Mouse (Mus musculus): Measurements from ENCODE around the gene Ugcg. TPM values are rescaled to one million over a fixed set of nuclear protein-coding genes. Genes with fewer than 3 reads are reported as not detected.

Gene Ugcg
- 18.1 and 19.7 TPM in 2 replicates for polyA plus RNA-seq (2015; fragmentation: Nextera tagmentation; extraction: Ambion mirVana)

GRCm38 (mm10) chr4:59188802-59189545 is at the start of gene Ugcg:
Gene Ugcg, plus strand, starts transcription at chr4:59189257.

Other genes with a start within 250 kb of the Ugcg start
- 2.3 and 2.5 TPM in 2 replicates for gene Zkscan16, start 245.6 kb upstream of the Ugcg start, polyA plus RNA-seq (2015; fragmentation: Nextera tagmentation; extraction: Ambion mirVana)
- gene Ptgr1, start 202.1 kb upstream of the Ugcg start, polyA plus RNA-seq (2015; fragmentation: Nextera tagmentation; extraction: Ambion mirVana) = 5.1 and 5.5 TPM in 2 replicates
- 8.5 and 13.0 TPM in 2 replicates for gene Dnajc25, start 194.2 kb upstream of the Ugcg start, polyA plus RNA-seq (2015; fragmentation: Nextera tagmentation; extraction: Ambion mirVana)
- gene Gm20503, start 186.0 kb upstream of the Ugcg start, polyA plus RNA-seq (2015; fragmentation: Nextera tagmentation; extraction: Ambion mirVana) = 13.9 and 15.5 TPM in 2 replicates
- 192 and 204 TPM in 2 replicates for gene Gng10, start 154.2 kb upstream of the Ugcg start, polyA plus RNA-seq (2015; fragmentation: Nextera tagmentation; extraction: Ambion mirVana)
- 0.04 and 0.06 TPM in 2 replicates for gene AI481877, start 50.3 kb upstream of the Ugcg start, polyA plus RNA-seq (2015; fragmentation: Nextera tagmentation; extraction: Ambion mirVana)
- 2.9 and 3.7 TPM in 2 replicates for gene Susd1, start 249.4 kb downstream of the Ugcg start, polyA plus RNA-seq (2015; fragmentation: Nextera tagmentation; extraction: Ambion mirVana)